Mouse (Mus musculus): Measurements from ENCODE around the gene Otx1. TPM values are rescaled to one million over a fixed set of nuclear protein-coding genes. Genes with fewer than 3 reads are reported as not detected.

Gene Otx1
- polyA plus RNA-seq (2017; shearing (Covaris generic)) = not detected

DNA sequence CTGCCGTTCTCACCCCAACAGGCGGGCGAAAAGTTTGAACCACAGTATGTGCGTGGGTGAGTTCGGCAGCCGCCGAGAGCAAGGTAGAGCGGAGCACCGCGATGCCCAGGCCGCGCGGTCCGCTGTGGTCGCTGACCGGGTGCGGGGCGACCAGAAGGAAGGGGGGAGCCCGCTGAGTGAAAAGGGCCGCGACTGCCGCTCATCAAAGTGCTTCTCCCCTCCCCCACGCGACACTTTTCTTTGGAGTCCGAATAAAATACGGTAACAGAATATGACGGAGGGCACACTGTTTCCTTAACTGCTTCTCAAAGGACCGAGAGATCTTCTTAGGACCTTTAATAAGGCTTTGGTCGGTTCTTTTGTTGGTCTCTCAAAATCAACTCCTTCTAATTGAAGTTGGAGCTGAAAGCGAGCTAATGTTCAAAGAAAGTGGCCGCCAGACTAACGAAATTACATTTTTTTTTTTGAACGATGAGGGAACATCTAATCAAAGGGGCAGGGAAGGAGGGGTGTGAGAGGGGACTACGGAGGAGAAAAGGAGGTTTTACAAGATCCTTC is at the start of gene Otx1:
TSS of gene Otx1 (minus strand) at position 115 of the 558 bp plus-strand sequence.

